Mouse (Mus musculus) brain, adult 2 months (tissue): Measurements from ENCODE around the gene Mrps7.

Experiments
- DNase-seq: peaks from one replicate; pipeline ENCODE4 v3.0.0; 2011; ENCODE audit warnings: low read depth, low spot score

The Mrps7 gene

GRCm38 (mm10) chr11:115603476-115604303 is at the start of gene Mrps7, which contains the start of gene Gga3:
Gene Mrps7 (plus strand): TSS chr11:115603925.
Gene Gga3 (minus strand): TSS chr11:115604051.
- DNase-seq = peak; percentile 94

GRCm38 (mm10) chr11:115555717-115556116 is 48.0 kb upstream of the Mrps7 start:
- DNase-seq = no peak

GRCm38 (mm10) chr11:115563406-115563805 is 40.3 kb upstream of the Mrps7 start:
- DNase-seq = peak; percentile 38

GRCm38 (mm10) chr11:115564064-115564809 is 39.5 kb upstream of the Mrps7 start, which contains the start of gene Nup85:
Gene Nup85 (plus strand): TSS chr11:115564434.
- peak; percentile 97 for DNase-seq

- no peak for DNase-seq
Observed at GRCm38 (mm10) chr11:115564961-115565360, 38.8 kb upstream of the Mrps7 start.

- no peak for DNase-seq
Observed at GRCm38 (mm10) chr11:115579080-115579479, 24.6 kb upstream of the Mrps7 start.

- DNase-seq = peak; percentile 40
Observed at GRCm38 (mm10) chr11:115582913-115583606, 20.7 kb upstream of the Mrps7 start.

- no peak for DNase-seq
Observed at GRCm38 (mm10) chr11:115584376-115585073, 19.2 kb upstream of the Mrps7 start.

- no peak for DNase-seq
Observed at GRCm38 (mm10) chr11:115585573-115586100, 18.1 kb upstream of the Mrps7 start.

GRCm38 (mm10) chr11:115586403-115586802 is 17.3 kb upstream of the Mrps7 start:
- DNase-seq = no peak

- DNase-seq = no peak
Observed at GRCm38 (mm10) chr11:115587984-115588383, 15.7 kb upstream of the Mrps7 start.

- DNase-seq = no peak
Observed at GRCm38 (mm10) chr11:115590526-115591075, 13.1 kb upstream of the Mrps7 start.

- no peak for DNase-seq
Observed at GRCm38 (mm10) chr11:115595209-115595608, 8.5 kb upstream of the Mrps7 start.

GRCm38 (mm10) chr11:115598309-115598708 is 5.4 kb upstream of the Mrps7 start:
- no peak for DNase-seq

GRCm38 (mm10) chr11:115599722-115600121 is 4.0 kb upstream of the Mrps7 start:
- DNase-seq = peak; percentile 80

- DNase-seq = no peak
Observed at GRCm38 (mm10) chr11:115600743-115601142, 3.0 kb upstream of the Mrps7 start.

GRCm38 (mm10) chr11:115601174-115601573 is 2.6 kb upstream of the Mrps7 start:
- DNase-seq = no peak

GRCm38 (mm10) chr11:115603128-115603475 is 623 bp upstream of the Mrps7 start:
- peak; percentile 31 for DNase-seq

GRCm38 (mm10) chr11:115604304-115604696 is 575 bp downstream of the Mrps7 start:
- no peak for DNase-seq

- DNase-seq = no peak
Observed at GRCm38 (mm10) chr11:115606733-115607132, 3.0 kb downstream of the Mrps7 start.
